Mouse (Mus musculus) neural tube, embryonic 15.5 days (tissue): ENCODE results near the gene Gnptab. TPM values are rescaled to one million over a fixed set of nuclear protein-coding genes. Genes with fewer than 3 reads are reported as not detected.

Source experiments
- ATAC-seq: fragments of 200-750 bp; cut with Nextera tagmentation; 2 replicates; pipeline ENCODE4 v1.8.0; 2017; ENCODE audit warnings: mild to moderate bottlenecking, moderate TSS enrichment, moderate library complexity; ENCODE audit not compliant: low FRiP score
- H3K27ac ChIP-seq: fragments of 300-500 bp; sonication (generic); replicated peaks from 2 replicates; pipeline ENCODE4 v1.5.1; 2015; ENCODE audit warnings: mild to moderate bottlenecking, inconsistent platforms
- H3K27me3 ChIP-seq: fragments of 300-500 bp; sonication (generic); replicated peaks from 2 replicates; pipeline ENCODE4 v1.6.1; 2015; ENCODE audit warnings: inconsistent platforms
- H3K36me3 ChIP-seq: fragments of 300-500 bp; sonication (generic); 2 replicates; pipeline ENCODE4 v1.6.1; 2015; ENCODE audit warnings: inconsistent platforms
- H3K4me1 ChIP-seq: fragments of 300-500 bp; sonication (generic); 2 replicates; pipeline ENCODE4 v1.6.1; 2015; ENCODE audit warnings: inconsistent platforms
- H3K4me2 ChIP-seq: fragments of 300-500 bp; sonication (generic); 2 replicates; pipeline ENCODE4 v1.6.1; 2015; ENCODE audit warnings: inconsistent platforms, mild to moderate bottlenecking, moderate library complexity
- H3K4me3 ChIP-seq: fragments of 300-500 bp; sonication (generic); replicated peaks from 2 replicates; pipeline ENCODE4 v1.5.1; 2015; ENCODE audit warnings: mild to moderate bottlenecking, inconsistent platforms
- H3K9ac ChIP-seq: fragments of 300-500 bp; sonication (generic); replicated peaks from 2 replicates; pipeline ENCODE4 v1.6.1; 2015; ENCODE audit warnings: mild to moderate bottlenecking, inconsistent platforms
- H3K9me3 ChIP-seq: fragments of 300-500 bp; sonication (generic); replicated peaks from 2 replicates; pipeline ENCODE4 v1.6.1; 2016; ENCODE audit warnings: inconsistent platforms
- WGBS: fragments of 180-500 bp; shearing (Covaris S2); methylation state at CpG from one replicate; pipeline ENCODE4 v1.1.7; 2015; ENCODE audit warnings: mixed read lengths; 5-methylcytosine and 5-hydroxymethylcytosine counted together
- polyA plus RNA-seq: library from polyadenylated mRNA; unstranded; fragments of >200 nt; fragmentation: Nextera tagmentation; extraction: Ambion mirVana; gene quantifications from 2 replicates; pipeline ENCODE4 v1.2.1, GENCODE M21; 2015

Gene Gnptab
- 16.5 and 19.6 TPM in 2 replicates for polyA plus RNA-seq

- ATAC-seq, result peak; percentile 92
- Histone ChIP-seq H3K4me2 (peak within 1 kb of the TSS; percentile 83), H3K27ac (peak within 1 kb of the TSS; percentile 87), H3K4me1 (peaks cover 28% of the 10 kb centered on the region), H3K9me3 (no peaks in the 10 kb centered on the region), H3K27me3 (no peaks in the 10 kb centered on the region), H3K4me3 (peak within 1 kb of the TSS; percentile 85), H3K9ac (peak within 1 kb of the TSS; percentile 92), H3K36me3 (no peaks in the 10 kb centered on the region)
- WGBS, result under 1% methylated on average over 84 of the region's 87 CpGs
Measured at GRCm38 (mm10) chr10:88379013-88379885, at the start of gene Gnptab, which contains the start of gene Dram1. Gene Gnptab, plus strand, starts transcription at chr10:88379132. Gene Dram1, minus strand, starts transcription at chr10:88379080.

GRCm38 (mm10) chr10:88330695-88331094 lies 48.2 kb upstream of the Gnptab start:
- ATAC-seq, result 0 out of 2 replicates have a peak, but pooled peaks have one; percentile 40
- 32% methylated on average over 5 of the region's 5 CpGs for WGBS
- H3K4me3 ChIP-seq, result no peak overlapping the region
- 0 out of 2 replicates have a peak, but pooled peaks cover 7% of the 10 kb centered on the region for H3K27me3 ChIP-seq
- no peak overlapping the region for H3K4me2 ChIP-seq
- H3K36me3 ChIP-seq, result no peaks in the 10 kb centered on the region
- no peak overlapping the region for H3K9ac ChIP-seq
- H3K27ac ChIP-seq, result no peak overlapping the region
- peaks cover 9% of the 10 kb centered on the region; the same call in 1 of the 2 replicates for H3K4me1 ChIP-seq
- no peaks in the 10 kb centered on the region for H3K9me3 ChIP-seq

- H3K36me3 ChIP-seq, result no peaks in the 10 kb centered on the region
- H3K4me2 ChIP-seq, result no peak overlapping the region
- 94% methylated on average over 9 of the region's 9 CpGs for WGBS
- H3K9me3 ChIP-seq, result no peaks in the 10 kb centered on the region
- H3K27ac ChIP-seq, result no peak overlapping the region
- no peak overlapping the region for H3K9ac ChIP-seq
- no peak overlapping the region for H3K4me3 ChIP-seq
- no peaks in the 10 kb centered on the region for H3K4me1 ChIP-seq
- ATAC-seq, result no peak
- H3K27me3 ChIP-seq, result no peaks in the 10 kb centered on the region
Measured at GRCm38 (mm10) chr10:88340660-88341059, 38.3 kb upstream of the Gnptab start.

- no peak overlapping the region for H3K9ac ChIP-seq
- no peak overlapping the region for H3K27ac ChIP-seq
- no peaks in the 10 kb centered on the region for H3K27me3 ChIP-seq
- no peak overlapping the region for H3K4me3 ChIP-seq
- no peak for ATAC-seq
- no peaks in the 10 kb centered on the region for H3K9me3 ChIP-seq
- 85% methylated on average over 6 of the region's 6 CpGs for WGBS
- no peaks in the 10 kb centered on the region for H3K36me3 ChIP-seq
- no peaks in the 10 kb centered on the region for H3K4me1 ChIP-seq
- no peak overlapping the region for H3K4me2 ChIP-seq
Measured at GRCm38 (mm10) chr10:88341368-88341767, 37.6 kb upstream of the Gnptab start.

- H3K9ac ChIP-seq, result no peak overlapping the region
- H3K9me3 ChIP-seq, result no peaks in the 10 kb centered on the region
- H3K4me3 ChIP-seq, result no peak overlapping the region
- no peak for ATAC-seq
- 73% methylated on average over 11 of the region's 11 CpGs for WGBS
- H3K4me1 ChIP-seq, result no peaks in the 10 kb centered on the region
- H3K4me2 ChIP-seq, result no peak overlapping the region
- no peak overlapping the region for H3K27ac ChIP-seq
- no peaks in the 10 kb centered on the region for H3K36me3 ChIP-seq
- no peaks in the 10 kb centered on the region for H3K27me3 ChIP-seq
Measured at GRCm38 (mm10) chr10:88345899-88346401, 33.0 kb upstream of the Gnptab start.

- Histone ChIP-seq H3K4me2 (no peak overlapping the region), H3K4me1 (no peaks in the 10 kb centered on the region), H3K27me3 (no peaks in the 10 kb centered on the region), H3K27ac (no peak overlapping the region), H3K9ac (no peak overlapping the region), H3K36me3 (no peaks in the 10 kb centered on the region), H3K4me3 (no peak overlapping the region), H3K9me3 (no peaks in the 10 kb centered on the region)
- 85% methylated on average over 12 of the region's 12 CpGs for WGBS
- ATAC-seq, result no peak
Measured at GRCm38 (mm10) chr10:88346454-88347245, 32.3 kb upstream of the Gnptab start.

GRCm38 (mm10) chr10:88349800-88350199 lies 29.1 kb upstream of the Gnptab start:
- no peak overlapping the region for H3K9ac ChIP-seq
- H3K4me2 ChIP-seq, result no peak overlapping the region
- ATAC-seq, result no peak
- no peaks in the 10 kb centered on the region for H3K27me3 ChIP-seq
- H3K9me3 ChIP-seq, result no peaks in the 10 kb centered on the region
- H3K4me3 ChIP-seq, result no peak overlapping the region
- no peak overlapping the region for H3K27ac ChIP-seq
- H3K36me3 ChIP-seq, result no peaks in the 10 kb centered on the region
- WGBS, result 7% methylated on average over 8 of the region's 8 CpGs
- no peaks in the 10 kb centered on the region for H3K4me1 ChIP-seq

GRCm38 (mm10) chr10:88350687-88351086 lies 28.2 kb upstream of the Gnptab start:
- Histone ChIP-seq H3K9me3 (no peaks in the 10 kb centered on the region), H3K27ac (no peak overlapping the region), H3K4me1 (no peaks in the 10 kb centered on the region), H3K27me3 (no peaks in the 10 kb centered on the region), H3K4me2 (no peak overlapping the region), H3K4me3 (no peak overlapping the region), H3K9ac (no peak overlapping the region), H3K36me3 (no peaks in the 10 kb centered on the region)
- WGBS, result 64% methylated on average over 2 of the region's 2 CpGs
- ATAC-seq, result no peak

GRCm38 (mm10) chr10:88351411-88352103 lies 27.4 kb upstream of the Gnptab start:
- ATAC-seq, result no peak
- Histone ChIP-seq H3K27me3 (peaks cover 4% of the 10 kb centered on the region), H3K36me3 (no peaks in the 10 kb centered on the region), H3K9ac (no peak overlapping the region), H3K4me3 (no peak overlapping the region), H3K27ac (no peak overlapping the region), H3K9me3 (no peaks in the 10 kb centered on the region), H3K4me1 (peaks cover 1% of the 10 kb centered on the region), H3K4me2 (no peak overlapping the region)
- 70% methylated on average over 5 of the region's 5 CpGs for WGBS

GRCm38 (mm10) chr10:88352549-88352948 lies 26.4 kb upstream of the Gnptab start:
- Histone ChIP-seq H3K4me3 (no peak overlapping the region), H3K4me2 (no peak overlapping the region), H3K36me3 (no peaks in the 10 kb centered on the region), H3K9me3 (no peaks in the 10 kb centered on the region), H3K9ac (no peak overlapping the region), H3K27ac (no peak overlapping the region), H3K27me3 (peaks cover 14% of the 10 kb centered on the region), H3K4me1 (peaks cover 10% of the 10 kb centered on the region)
- no peak for ATAC-seq
- WGBS, result 96% methylated on average over 2 of the region's 2 CpGs

GRCm38 (mm10) chr10:88354599-88354998 lies 24.3 kb upstream of the Gnptab start:
- Histone ChIP-seq H3K9me3 (no peaks in the 10 kb centered on the region), H3K4me3 (no peak overlapping the region), H3K36me3 (no peaks in the 10 kb centered on the region), H3K27ac (no peak overlapping the region), H3K27me3 (peaks cover 17% of the 10 kb centered on the region), H3K4me1 (peaks cover 10% of the 10 kb centered on the region), H3K9ac (no peak overlapping the region), H3K4me2 (no peak overlapping the region)
- ATAC-seq, result no peak
- 67% methylated on average over 5 of the region's 5 CpGs for WGBS
